Comparison of ENCODE assay signal across 9 mouse cellular contexts in the genomic region with DNA sequence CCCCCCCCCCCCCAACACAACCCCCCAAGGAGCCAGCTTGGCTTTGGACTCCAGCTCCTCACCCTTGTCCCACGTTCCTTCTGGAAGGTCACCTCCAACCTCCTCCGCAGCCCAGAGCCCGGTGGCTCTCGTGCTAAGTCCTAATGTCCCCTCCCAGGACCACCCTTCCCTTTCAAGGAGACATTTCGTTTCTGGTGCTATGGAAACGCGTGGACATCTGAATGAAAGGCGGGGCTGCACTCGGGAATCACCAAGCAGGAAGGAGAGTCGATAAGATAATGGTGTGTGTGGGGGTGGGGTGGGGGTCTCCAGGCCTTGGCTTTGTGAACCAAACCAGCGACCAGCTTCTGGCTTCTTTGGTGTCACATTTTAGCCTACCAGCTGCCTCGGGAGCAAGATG. TPM values are rescaled to one million over a fixed set of nuclear protein-coding genes. Genes with fewer than 3 reads are reported as not detected.
A peak's percentile ranks its signal among the peaks of the same experiment; 100 is the strongest.
DNase-seq lines count a peak whose midpoint lies in the region; ATAC-seq lines count a peak whose summit lies in the region.
"Had no signal": no experiment of that assay in that cellular context is flagged by ENCODE, and none has a peak within 500 bp of the region (broad histone marks: within the 10 kb centered on the region; RNA-seq: fewer than 3 reads in every experiment).

No protein-coding gene starts in this region.

- H3K27ac ChIP-seq in heart, embryonic 14.5 days (replicated peaks in 1 of 2; ENCODE audit: control insufficient read depth in 1 of 2, insufficient read depth in 1 of 2, low read depth in 2 of 2, low read length in 2 of 2) = peak overlapping the region; percentile 62 to 65
- no peak overlapping the region for H3K27ac ChIP-seq in liver, embryonic 13.5 days
- H3K27ac ChIP-seq: macrophage had no signal

- peaks cover 19 to 25% of the 10 kb centered on the region in 2 experiments for H3K4me1 ChIP-seq in heart, embryonic 14.5 days (ENCODE audit: control insufficient read depth in 2 of 2, insufficient read depth in 2 of 2, low read length in 2 of 2)
- H3K4me1 ChIP-seq in liver, embryonic 13.5 days (replicated peaks) = no peaks in the 10 kb centered on the region

- no peaks in the 10 kb centered on the region for H3K36me3 ChIP-seq in heart, embryonic 14.5 days (ENCODE audit: control insufficient read depth, insufficient read depth, low read length)
- H3K36me3 ChIP-seq in liver, embryonic 13.5 days = no peaks in the 10 kb centered on the region

- no peaks in the 10 kb centered on the region for H3K9me3 ChIP-seq in heart, embryonic 14.5 days (ENCODE audit: control insufficient read depth, low read length)
- no peaks in the 10 kb centered on the region for H3K9me3 ChIP-seq in liver, embryonic 13.5 days (replicated peaks)

- H3K4me2 ChIP-seq in heart, embryonic 14.5 days (ENCODE audit: low read length) = peak overlapping the region; percentile 86
- 0 out of 2 replicates have a peak overlapping the region, but pooled peaks have one; percentile 12 for H3K4me2 ChIP-seq in liver, embryonic 13.5 days

- ATAC-seq in heart, embryonic 14.5 days (ENCODE audit: insufficient number of reproducible peaks, insufficient read depth, low FRiP score, low read depth) = no peak
- ATAC-seq in liver, embryonic 13.5 days (ENCODE audit: low read depth) = no peak
- no peak for ATAC-seq in granulocyte monocyte progenitor cell, adult 5-6 weeks (replicated peaks; ENCODE audit: poor library complexity, severe bottlenecking)

- H3K27me3 ChIP-seq in heart, embryonic 14.5 days (ENCODE audit: control insufficient read depth, insufficient read depth, low read length) = no peaks in the 10 kb centered on the region
- peaks cover 17% of the 10 kb centered on the region for H3K27me3 ChIP-seq in liver, embryonic 13.5 days

- peak overlapping the region; percentile 39 for H3K4me3 ChIP-seq in heart, embryonic 14.5 days (ENCODE audit: control insufficient read depth in 1 of 2, insufficient read depth in 1 of 2, low read depth in 1 of 2, low read length in 2 of 2)
- no peak overlapping the region for H3K4me3 ChIP-seq in liver, embryonic 13.5 days (replicated peaks)

- WGBS in heart, embryonic 14.5 days = 1% methylated on average over 12 of the region's 12 CpGs
- 1% methylated on average over 12 of the region's 12 CpGs for WGBS in liver, embryonic 13.5 days (ENCODE audit: insufficient replicate concordance)

- peak overlapping the region; percentile 62 for H3K9ac ChIP-seq in heart, embryonic 14.5 days (ENCODE audit: low read length)
- no peak overlapping the region for H3K9ac ChIP-seq in liver, embryonic 13.5 days

- peak; percentile 59 to 65 for DNase-seq in right cerebral cortex, postnatal 10 days (ENCODE audit: low spot score in 2 of 2)
- DNase-seq in right cerebral cortex, postnatal 36 days (ENCODE audit: low spot score in 2 of 2) = no peak
- no peak for DNase-seq in liver, embryonic 13.5 days
- peak; percentile 12 for DNase-seq in yolk sac, embryonic 10.5 days (ENCODE audit: low spot score)
- DNase-seq in gastrocnemius, postnatal 4 days (ENCODE audit: low spot score in 2 of 2) = no peak
- DNase-seq in layer of hippocampus, postnatal 36 days = no peak

RNA-seq across cellular contexts. Expression of gene Gm26897, which starts 27.9 kb away (rescaled TPM):
- polyA plus RNA-seq in heart, embryonic 14.5 days (2014; fragmentation: Nextera tagmentation; extraction: Ambion mirVana) = not detected in 2 replicates
- not detected in 2 replicates for polyA plus RNA-seq in liver, embryonic 13.5 days (2015; fragmentation: Nextera tagmentation; extraction: Ambion mirVana)
- not detected in 2 replicates for total RNA-seq in granulocyte monocyte progenitor cell, adult 5-6 weeks (2014; fragmentation: Nextera tagmentation)
- not detected in 2 replicates for total RNA-seq in granulocyte monocyte progenitor cell, adult 5-6 weeks (2017)
- total RNA-seq in gastrocnemius, postnatal 4 days (2021) = not detected
- total RNA-seq in layer of hippocampus, postnatal 36 days (2021) = not detected
- polyA plus RNA-seq: macrophage had no signal

Comparison
In these comparisons a context has a peak if more than half of its experiments do, and no peak if none do; other contexts are left out.
1. DNase-seq: peak in right cerebral cortex, postnatal 10 days (2 of 2) and yolk sac, embryonic 10.5 days (single experiment); none in right cerebral cortex, postnatal 36 days (0 of 2), liver, embryonic 13.5 days (single experiment), gastrocnemius, postnatal 4 days (0 of 2) and layer of hippocampus, postnatal 36 days (0 of 2).